Mouse (Mus musculus): Measurements from ENCODE around the gene Dmp1.

GRCm38 (mm10) chr5:104256585-104256984 lies 54.2 kb downstream of the Dmp1 start:
- TF ChIP-seq CTCF (IDR thresholded peaks at IDR 0.05; ENCODE audit: insufficient read depth, low read length) (no peak), POLR2A (IDR thresholded peaks at IDR 0.05; ENCODE audit: borderline replicate concordance, extremely low read depth, low read depth, low read length) (no peak)
